Mouse (Mus musculus) brain, adult 2 months (tissue): ENCODE measurements around the gene Abraxas1.

Experiments used
- DNase-seq: peaks from one replicate; pipeline ENCODE4 v3.0.0; 2011; ENCODE audit warnings: low read depth, low spot score

The Abraxas1 gene

DNA sequence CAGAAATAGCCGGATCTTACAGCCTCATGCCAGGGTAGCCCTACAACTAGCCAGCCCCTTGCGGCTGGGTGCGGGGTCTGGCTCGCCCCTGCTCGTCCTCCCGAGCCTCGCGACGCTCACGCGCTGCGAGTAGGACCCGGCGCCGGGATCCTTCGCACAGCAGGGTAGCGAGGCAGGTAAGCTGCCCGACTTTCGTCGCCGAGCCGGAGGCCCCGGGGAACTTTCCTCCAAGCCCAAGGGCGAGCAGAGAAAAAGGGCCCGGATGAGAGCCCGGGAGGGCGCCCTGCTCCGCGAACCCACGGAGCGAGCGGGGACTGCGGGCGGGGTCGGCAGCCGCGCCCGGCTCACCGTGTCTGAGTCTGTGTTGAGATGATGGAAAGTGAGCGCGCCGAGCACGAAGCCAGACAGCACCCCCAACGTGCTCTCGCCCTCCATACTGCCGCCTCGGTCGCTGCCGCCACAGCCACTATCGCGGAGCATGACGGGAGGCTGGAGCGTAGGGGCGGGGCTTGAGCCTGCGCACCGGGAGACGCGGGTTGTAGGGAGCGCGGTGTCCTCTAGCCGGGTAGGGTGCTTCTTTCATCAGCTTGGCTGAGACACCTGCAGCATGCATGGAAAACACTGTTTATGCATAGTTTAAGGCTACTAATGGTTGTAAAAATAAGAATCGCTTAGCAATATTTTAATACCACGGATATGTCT, at the start of gene Abraxas1:
Gene Abraxas1 (minus strand): TSS at position 483 of the 702 bp plus-strand sequence.
- DNase-seq, result peak; percentile 94

DNA sequence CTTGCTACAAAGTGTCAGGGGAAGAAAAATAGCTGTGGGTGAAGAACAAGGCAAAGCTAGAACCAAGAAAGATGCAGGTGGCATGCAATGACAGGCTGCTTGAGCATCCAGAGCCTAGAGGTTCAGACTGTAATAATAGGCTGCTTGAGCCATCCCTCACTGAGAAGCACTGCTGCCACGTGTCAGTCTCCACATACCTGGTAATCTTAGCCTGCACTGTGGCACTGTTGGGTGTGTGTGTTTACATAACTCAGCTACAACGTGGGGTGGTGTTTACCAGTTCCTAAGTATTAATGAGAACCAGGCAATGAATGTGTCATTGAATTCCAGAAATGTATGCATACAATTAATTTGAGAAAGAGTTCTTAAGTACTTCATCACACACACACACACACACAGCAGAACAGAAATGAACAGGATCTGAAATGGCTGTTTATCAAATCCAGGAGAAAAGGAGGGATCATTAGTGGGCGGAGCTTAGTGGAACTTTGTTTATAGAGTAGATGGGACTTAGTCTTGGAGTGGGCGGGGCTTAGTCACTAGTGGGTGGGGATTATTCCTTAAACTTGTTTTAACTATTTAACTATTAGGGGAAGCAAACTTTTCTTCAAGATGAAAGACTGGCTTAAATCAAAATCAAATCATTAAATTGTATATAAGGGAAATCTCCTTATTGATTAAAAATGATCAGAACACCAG, 48.6 kb upstream of the Abraxas1 start:
- DNase-seq, result no peak

DNA sequence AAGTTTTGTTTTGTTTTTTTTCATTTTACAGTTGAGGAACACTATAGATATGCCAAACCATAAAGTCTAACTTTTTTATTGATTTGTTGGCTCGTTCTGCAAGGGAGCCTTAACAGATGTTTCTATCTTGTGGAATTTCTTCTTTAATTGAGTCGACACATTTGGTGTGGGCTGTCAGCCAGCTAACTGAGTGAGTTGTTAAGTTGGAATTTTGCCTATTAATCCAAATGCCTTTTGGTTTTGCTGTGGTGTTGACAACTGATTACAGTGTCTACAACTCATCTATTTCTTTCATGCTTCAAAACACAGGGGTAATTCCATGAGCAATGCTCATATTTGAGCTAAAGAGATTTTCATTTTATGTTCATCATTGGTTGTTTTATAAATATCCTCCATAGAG, 45.4 kb upstream of the Abraxas1 start:
- DNase-seq, result peak; percentile 47

DNA sequence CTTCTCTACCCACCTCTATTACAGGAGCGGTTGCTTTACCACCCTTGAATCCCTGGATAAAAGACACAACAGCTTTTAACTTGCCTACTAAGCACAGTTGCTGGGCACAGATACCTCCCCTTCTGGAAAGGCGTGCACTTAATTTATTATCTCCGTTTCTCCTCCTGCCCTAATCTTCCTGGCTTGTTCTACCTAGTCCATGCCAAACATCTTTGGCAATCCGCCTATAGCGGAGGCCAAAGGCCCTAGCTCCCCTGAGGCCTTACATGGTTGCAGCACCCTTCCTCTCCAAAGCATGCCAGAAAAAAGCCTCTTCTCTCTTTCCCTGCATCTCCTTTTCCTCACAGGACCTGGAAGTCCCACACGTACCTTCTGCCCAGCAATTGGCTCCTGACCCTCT, 43.7 kb upstream of the Abraxas1 start:
- DNase-seq, result no peak

DNA sequence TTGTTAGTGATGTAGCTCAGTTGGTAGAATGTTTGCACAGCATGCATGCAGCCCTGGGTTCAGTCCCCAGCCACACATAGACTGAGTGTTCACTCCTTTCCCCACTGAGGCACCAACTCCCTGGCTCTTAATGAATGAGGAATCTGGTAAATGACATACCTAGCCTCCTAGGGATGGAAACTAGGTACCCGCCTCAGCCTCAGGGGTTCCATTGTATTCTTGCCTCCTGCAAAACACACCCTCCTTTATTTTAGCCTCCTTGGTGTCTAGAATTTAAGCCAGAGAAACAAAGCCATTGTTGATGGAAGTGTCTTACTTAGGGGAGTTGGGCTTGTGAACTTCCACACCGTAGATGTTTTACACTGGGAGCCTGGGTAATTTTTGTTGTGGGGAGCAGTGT, 42.3 kb upstream of the Abraxas1 start:
- no peak for DNase-seq

DNA sequence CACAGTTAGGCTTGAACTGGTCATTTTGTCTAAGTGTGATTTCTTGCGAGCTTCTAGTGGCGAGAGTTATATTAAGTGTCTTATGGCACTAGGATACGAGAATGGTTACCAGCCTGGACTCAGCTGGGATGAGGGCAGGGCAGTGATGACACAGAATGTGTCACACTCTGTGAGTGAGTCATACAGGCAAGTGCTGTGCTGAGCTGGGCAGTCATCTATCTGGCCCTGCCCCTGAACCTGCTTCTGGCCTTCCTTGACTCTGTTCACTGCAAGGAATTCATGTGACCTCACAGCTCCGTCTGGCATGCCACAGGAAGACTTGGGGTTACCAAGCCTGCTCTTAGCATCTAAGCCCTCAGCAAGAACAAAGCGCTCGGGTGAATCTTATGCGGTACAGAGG, 41.0 kb upstream of the Abraxas1 start:
- peak; percentile 32 for DNase-seq

DNA sequence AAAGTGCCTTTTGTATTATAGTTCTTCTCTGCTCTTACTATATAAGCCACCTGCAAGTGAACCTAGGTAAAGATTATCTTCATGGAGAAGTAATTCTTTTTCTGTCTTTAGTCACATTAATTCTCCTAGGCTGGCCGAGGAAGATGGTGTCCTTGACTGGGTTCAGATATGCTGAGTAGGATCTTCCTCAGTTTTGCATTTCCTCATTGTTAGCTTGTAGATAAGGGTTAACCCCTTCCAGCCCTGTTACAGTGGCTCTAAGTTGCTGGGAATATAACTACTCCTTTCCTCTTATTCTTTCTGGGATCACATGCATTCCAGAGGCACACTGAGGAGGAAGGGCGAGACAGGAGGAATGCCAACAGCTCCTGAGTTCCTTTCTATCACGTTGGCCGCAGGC, 40.4 kb upstream of the Abraxas1 start:
- DNase-seq, result no peak

DNA sequence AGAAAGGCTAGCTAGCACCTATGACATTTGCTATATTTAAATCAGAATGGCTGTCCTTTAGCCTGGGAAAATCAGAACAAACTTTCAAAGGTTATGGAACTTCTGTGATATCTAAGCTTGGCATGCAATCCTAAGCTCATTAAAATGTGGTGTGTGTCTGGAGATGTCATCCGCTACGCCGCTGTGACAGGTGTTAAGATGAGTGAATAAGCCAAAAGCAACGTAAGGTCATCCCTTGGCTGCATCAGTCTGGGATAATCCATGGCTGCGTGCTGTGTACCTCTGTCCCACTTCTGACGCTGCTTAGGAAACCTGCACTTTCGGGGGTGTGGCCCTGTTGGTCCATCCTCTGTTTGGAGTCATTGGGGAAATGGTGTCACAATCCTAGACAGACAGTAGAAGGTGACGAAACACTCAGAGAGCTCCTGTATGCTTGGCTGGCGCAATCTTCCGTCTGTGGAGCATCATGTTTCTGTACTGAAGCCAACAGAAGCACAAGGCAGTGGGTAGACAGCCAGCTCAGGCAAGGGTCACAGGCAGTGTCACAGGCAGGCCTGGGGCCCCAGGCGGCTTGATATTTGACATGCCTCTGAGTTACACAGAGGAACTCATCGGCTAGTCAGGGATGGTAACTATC, 39.8 kb upstream of the Abraxas1 start:
- no peak for DNase-seq

DNA sequence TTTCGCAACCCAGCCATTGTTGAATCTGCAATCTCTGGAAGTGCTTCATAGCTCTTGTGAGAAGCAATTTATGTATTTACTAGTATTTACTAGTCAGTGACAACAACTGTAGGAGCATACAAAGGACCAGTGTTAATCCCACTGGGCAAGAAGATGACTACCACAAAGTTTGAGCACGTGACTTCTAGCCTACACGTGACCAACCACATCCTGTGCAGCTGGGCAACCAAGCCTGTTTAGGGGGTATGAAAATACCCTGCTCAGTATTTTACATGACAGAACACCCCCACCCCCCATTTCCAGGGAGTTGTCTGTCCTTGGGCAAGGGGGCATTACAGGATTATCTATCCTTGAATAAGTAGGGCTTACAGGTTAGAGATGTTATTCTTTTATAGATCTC, 35.8 kb upstream of the Abraxas1 start:
- DNase-seq, result no peak

DNA sequence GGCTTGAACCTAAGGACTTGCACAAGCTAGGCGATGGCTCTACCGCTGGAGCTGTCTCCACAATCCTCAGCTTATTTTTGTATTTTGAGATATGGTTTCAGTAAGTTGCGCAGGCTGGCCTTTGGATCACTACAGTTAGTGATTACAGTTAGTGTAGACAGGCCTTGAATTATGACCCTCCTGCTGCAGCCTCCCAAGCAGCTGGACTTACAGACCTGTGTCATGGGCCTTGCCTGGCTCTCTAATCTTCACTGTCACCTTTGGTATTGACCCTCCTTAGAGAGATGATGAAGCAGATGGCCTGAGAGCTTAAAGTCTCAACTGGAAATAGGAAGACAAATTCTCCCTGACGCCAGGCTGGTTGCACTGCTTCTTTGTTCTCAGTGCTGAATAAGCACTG, 33.2 kb upstream of the Abraxas1 start:
- no peak for DNase-seq

DNA sequence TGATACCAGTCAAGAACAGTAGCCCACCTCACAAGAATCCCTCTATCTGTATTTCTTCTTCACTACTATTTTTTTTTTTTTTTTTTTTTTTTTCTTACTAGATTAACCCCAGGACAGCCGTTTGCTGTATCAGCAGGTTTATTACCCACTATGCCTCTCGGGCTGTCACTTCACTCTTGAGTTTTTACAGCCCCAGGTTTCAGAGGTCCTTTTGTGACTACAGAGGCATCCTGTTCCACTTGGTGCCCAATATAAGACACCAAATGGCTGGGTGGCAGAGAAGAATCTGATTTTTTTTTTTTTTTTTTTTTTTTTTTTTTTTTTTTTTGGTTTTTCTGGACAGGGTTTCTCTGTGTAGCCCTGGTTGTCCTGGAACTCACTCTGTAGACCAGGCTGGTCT, 26.4 kb upstream of the Abraxas1 start:
- DNase-seq, result no peak

DNA sequence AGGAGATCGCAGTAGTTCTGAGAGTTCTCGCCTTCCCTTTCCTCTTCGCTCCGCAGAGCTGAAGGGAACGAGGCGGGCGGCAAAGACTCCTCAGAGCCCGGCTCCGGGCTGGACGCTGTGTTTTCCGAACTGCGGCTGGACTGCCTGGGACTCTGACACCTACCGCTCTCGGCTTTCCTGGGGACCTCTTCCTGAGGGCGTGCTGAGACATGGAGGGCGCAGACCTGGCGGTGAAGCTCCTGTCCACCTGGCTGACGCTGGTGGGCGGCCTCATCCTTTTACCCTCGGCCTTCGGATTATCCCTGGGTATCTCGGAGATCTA, 25.8 kb upstream of the Abraxas1 start:
- DNase-seq, result no peak

DNA sequence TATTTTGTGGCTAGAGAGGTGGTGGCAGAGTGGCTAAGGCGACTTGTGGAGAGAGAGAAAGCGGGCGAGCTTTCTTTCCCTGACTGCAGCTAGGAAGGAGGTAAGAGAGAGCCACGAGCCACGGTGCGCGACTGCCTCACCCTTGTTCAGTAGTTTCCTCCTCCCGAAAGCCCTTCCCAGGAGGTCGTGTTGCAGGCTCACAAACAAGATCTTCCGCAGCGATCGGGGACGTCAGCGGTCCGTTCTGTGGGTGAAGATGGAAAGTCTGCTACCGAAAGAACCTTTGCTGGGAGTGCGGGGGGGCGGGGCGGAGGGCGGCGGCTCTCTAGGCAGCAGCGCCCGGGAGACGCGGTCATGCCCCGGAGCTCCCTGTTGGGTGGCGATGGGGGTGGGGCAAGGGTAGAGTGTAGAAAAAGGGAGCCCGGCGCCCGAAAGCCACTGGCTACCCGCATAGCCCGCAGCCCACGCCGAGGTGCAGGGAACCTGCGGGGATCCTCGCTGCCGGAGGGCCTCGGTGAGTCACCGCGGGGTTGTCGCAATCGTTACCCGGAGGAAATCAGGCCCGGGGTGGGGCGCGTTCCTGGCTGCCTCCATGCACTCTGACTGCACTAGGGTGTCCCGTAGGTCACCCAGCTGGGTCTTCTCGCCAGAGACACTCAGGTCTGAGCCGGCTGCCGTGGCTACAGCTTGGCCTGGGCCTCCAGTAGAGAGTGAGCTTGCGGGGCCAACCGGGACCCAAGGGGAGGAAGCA, 25.3 kb upstream of the Abraxas1 start:
- DNase-seq, result peak; percentile 74

DNA sequence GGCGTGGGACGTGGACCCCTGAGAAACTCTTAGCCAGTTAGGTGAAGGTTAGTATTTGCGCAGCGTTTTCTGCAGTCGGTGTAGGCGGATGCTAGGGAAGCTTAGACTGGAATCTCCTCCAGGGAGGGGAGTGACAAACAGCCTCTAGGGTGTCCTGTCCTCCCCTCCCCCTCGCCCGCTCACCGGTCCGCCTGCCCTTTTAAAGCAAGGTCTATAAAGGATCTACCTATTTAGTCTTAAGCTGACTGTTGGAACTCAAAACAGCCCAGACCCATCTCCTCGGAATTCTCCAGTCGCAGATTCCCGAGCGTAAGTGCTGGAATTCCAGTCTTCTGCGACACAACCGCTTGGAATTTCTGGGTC, 24.7 kb upstream of the Abraxas1 start, which contains the start of gene Gpat3:
Gene Gpat3 (plus strand): TSS at position 229 of the 363 bp plus-strand sequence.
- peak; percentile 70 for DNase-seq

DNA sequence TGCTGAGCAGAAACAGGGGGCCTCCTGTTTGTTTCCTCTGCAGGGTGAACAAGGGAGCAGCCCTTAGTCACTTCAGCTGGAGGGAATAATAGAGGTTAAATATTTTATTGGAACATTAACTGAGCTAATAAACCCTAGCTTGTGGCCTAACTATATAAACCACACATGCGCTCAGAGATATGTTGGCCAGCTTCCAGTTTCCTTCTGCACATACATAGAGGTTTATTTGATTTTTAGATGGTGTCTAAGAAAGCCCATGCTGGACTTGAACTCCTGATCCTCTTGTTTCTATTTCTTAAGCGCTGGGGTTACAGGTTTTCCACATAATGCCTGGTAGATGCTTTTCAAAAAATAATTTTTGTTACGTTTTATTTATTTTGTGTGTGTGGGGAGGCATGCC, 23.7 kb upstream of the Abraxas1 start:
- no peak for DNase-seq

DNA sequence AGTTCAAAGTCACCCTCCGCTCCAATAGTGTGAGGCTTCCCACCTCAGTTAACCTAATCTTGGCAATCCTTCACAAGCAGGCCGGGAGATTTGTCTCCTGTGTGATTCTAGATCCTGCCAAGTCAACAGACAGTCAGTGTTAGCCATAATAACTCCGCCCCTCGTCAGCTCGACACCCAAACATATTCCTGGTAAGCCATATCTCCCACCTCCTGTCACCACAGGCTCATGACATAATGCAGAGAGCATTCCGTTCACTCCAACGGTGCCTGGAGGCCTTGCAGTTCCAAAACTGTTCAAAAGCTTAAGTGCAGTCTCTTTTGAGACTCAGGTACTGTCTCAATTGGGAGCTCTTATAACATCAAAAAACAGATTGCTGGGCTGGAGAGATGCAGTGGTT, 17.1 kb upstream of the Abraxas1 start:
- no peak for DNase-seq

DNA sequence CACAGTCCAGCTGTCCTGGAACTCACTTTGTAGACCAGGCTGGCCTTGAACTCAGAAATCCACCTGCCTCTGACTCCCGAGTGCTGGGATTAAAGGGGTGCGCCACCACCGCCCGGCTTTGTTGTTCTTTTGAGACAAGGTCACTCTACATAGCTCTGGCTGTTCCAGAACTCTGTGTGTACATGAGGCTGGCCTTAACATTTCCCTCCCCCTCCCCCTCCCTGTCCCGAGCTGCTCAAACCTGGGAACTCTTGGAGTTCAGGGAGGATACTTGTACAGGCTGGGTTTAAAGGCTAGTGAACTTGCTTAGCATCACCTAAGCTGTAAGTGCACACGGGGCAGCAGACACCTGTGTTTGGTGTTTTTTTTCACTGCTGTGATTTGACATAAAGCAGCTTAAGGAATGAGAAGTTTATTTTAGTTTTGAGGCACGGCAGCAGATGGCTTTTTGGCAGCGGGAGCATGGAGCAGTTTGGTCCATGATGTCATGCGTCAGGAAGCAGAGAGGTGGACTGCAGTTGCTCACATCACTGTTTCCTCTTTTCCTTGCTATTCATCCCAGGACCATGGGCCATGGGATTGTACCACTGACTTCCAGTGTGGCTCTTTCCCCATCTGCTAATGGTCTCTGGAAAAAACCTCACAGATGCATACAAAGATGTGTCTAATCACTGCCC, 15.2 kb upstream of the Abraxas1 start:
- DNase-seq, result peak; percentile 25

DNA sequence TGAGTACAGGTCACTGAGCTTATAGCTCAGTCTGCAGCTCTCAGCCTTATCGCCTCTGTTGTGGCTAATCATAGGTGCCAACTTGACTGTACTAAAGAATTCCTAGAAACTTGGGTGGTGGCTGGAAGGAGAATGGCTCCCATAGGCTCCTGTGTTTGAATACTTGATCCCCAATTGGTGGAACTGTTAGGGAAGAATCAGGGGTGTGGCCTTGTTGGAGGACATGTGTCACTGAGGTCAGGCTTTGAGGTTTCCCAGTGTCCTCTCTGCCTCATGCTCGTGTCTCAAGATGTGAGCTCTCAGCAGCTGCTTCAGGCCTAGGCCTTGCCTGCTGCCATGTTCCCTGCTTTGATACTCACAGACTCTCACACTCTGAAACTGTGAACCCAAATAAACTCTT, 13.1 kb upstream of the Abraxas1 start:
- no peak for DNase-seq

DNA sequence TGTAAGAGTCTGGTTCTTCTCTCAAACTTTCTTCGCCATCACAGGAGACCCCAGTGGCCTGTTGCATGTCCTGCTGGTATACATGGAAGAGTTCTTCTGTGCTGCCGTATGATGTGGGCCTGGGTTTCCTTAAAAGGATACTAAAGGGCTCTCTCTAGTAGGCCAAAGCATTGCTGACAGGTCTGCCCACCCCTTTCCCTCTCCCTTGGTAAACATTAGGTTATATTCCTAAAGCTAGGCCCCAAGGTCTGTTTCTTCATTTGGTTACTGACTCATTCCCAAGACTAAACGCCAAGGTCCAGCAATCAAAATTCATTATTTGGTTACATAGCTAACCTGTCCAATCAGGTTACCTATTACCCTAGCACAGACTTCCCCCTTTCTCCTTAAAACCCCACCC, 11.9 kb upstream of the Abraxas1 start:
- DNase-seq, result no peak

DNA sequence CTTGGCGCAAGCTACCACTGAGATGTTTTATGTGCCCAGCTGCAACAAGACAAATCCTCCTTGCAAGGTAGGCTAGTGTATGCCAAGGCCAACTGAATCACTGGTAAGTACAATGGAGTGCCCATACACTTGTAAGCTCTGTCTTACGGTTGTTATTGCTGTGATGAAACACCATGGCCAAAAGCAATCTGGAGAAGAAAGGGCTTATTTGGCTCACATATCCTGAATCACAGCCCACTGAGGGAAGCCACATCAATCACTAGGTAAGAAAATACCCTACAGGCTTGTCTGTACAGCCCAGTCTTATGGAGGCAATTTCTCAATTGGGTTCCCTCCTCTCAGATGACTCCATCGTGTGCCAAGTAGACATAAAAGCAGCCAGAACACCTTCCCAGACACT, 7.9 kb upstream of the Abraxas1 start:
- DNase-seq, result no peak

DNA sequence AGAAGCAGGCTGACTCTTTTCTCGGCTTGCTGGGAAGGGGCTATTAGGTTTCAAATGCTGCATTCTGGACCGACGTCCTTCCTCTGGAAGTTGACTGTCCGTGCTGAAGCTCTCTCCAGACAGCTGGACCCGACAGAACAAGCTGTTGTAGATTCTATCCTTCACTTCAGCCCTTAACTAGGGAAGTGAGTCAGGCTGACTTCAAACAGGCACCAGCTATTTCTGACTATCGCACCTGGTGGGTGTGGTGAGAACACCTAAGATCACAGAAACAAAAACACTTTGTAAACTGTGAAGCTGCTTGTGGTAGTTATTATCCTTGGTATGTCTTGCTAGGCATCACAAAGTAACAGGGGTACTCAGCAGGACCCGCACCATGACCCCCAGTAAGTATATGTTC, 5.8 kb upstream of the Abraxas1 start:
- DNase-seq, result peak; percentile 62

DNA sequence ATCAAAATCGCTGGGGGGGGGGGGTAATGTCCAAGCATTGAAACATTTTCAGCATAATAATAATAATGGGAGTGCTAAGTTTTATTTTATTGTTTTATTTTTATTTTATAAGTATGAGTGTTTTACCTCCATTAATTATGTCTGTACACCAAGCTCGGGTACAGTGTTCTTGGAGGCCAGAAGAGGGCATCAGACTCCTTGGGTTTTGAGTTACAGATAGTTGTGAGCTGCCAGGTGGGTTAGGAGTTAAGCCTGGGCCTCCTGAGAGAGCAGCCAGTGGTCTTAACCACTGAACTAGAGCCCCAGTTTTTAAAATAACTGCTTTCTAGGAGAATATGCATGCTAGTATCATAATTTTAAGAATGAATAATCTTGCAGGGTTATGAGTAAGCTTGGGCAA, 5.2 kb upstream of the Abraxas1 start:
- DNase-seq, result peak; percentile 48
